Mouse (Mus musculus) frontal cortex, adult 2 months (tissue): Measurements from ENCODE around the gene Gm5916. TPM values are rescaled to one million over a fixed set of nuclear protein-coding genes. Genes with fewer than 3 reads are reported as not detected.

Source experiments
- DNase-seq, 2 experiments: peaks; one replicate each; pipeline ENCODE4 v3.0.0; 2022; ENCODE audit warnings: low spot score in 1 of 2; ENCODE audit errors: extremely low spot score in 1 of 2
- polyA plus RNA-seq: library from polyadenylated mRNA; depleted of rRNA; stranded (reverse); fragments of >200 nt; gene quantifications from 2 replicates; pipeline ENCODE4 v1.2.3, GENCODE M21; 2012; rRNA removed

Gene Gm5916
- not detected in 2 replicates for polyA plus RNA-seq

- no peak for DNase-seq
Measured at GRCm38 (mm10) chr9:36128679-36129078, at the start of gene Gm5916. Gm5916 (minus strand) TSS chr9:36128779.

Other genes with a start within 250 kb of the Gm5916 start
- not detected in 2 replicates for gene 9230113P08Rik, start 220.4 kb downstream of the Gm5916 start, polyA plus RNA-seq